Mouse (Mus musculus) Muller cell, postnatal 12 days (primary cell): ENCODE measurements around the gene Ctla2b.
"Not testable (repeated sequence)": the region's sequence is repeated elsewhere in the genome, so short reads cannot be mapped to it uniquely, and the experiment has no call there.

Experiments used
- DNase-seq: peaks from one replicate; pipeline ENCODE4 v3.0.0-alpha.2; 2015; ENCODE audit errors: inconsistent ontology term

Ctla2b gene

GRCm38 (mm10) chr13:60897328-60897727, at the start of gene Ctla2b:
TSS of gene Ctla2b (minus strand) at chr13:60897447.
- peak; percentile 67 for DNase-seq

- not testable (repeated sequence) for DNase-seq
Measured at GRCm38 (mm10) chr13:60941884-60942283, 44.6 kb upstream of the Ctla2b start, which contains the start of gene Tpbpa. TSS of gene Tpbpa (minus strand) at chr13:60941984.

- DNase-seq = peak; percentile 1
Measured at GRCm38 (mm10) chr13:60936500-60936901, 39.3 kb upstream of the Ctla2b start, which contains the start of the genes Gm49391 and Ctla2a. TSS of gene Gm49391 (minus strand) at chr13:60936571. TSS of gene Ctla2a (minus strand) at chr13:60936625.

GRCm38 (mm10) chr13:60935490-60935889, 38.2 kb upstream of the Ctla2b start, which contains the start of gene Gm49393:
TSS of gene Gm49393 (minus strand) at chr13:60935590.
- not testable (repeated sequence) for DNase-seq

GRCm38 (mm10) chr13:60904780-60905179, 7.5 kb upstream of the Ctla2b start, which contains the start of gene Tpbpb:
TSS of gene Tpbpb (minus strand) at chr13:60904880.
- not testable (repeated sequence) for DNase-seq

GRCm38 (mm10) chr13:60896794-60897193, 453 bp downstream of the Ctla2b start, which contains the start of gene Gm49392:
TSS of gene Gm49392 (minus strand) at chr13:60896894.
- DNase-seq = not testable (repeated sequence)

- no peak for DNase-seq
Measured at GRCm38 (mm10) chr13:60895406-60896160, 1.7 kb downstream of the Ctla2b start.

GRCm38 (mm10) chr13:60892301-60892700, 4.9 kb downstream of the Ctla2b start:
- no peak for DNase-seq

- no peak for DNase-seq
Measured at GRCm38 (mm10) chr13:60864281-60864680, 33.0 kb downstream of the Ctla2b start, which contains the start of gene 4930486L24Rik. TSS of gene 4930486L24Rik (minus strand) at chr13:60864475.

- DNase-seq = no peak
Measured at GRCm38 (mm10) chr13:60848241-60849120, 48.8 kb downstream of the Ctla2b start.
